Mouse (Mus musculus): Measurements from ENCODE around the gene Dclk1.

DNA sequence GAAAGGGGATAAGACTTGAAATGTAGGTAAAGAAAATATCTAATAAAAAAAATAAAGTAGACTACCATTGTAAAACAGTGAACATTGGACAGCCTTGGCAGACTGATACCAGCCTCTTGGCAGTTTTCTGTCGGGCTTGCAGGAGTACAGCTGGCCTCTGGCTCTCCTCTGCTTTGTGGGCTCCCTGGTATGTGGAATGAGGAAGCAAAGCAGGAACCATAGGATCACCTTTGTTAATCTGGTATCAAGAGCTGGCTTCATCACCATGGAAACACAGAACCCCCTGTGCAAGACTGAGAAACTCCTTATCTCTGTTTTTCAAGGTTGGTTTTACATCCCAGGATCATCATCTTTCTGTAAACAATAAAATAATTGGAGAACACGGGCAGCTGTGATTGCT is 29.9 kb upstream of the Dclk1 start:
- TF ChIP-seq CTCF (conservative IDR thresholded peaks at IDR 0.05; ENCODE audit: insufficient read depth, insufficient read length, low read depth, low read length) (no peak), POLR2A (IDR thresholded peaks at IDR 0.05; ENCODE audit: low read depth, low read length) (no peak)

Measured in kidney, adult 2 months (tissue).